Mouse (Mus musculus): ENCODE results near the gene Copb2. TPM values are rescaled to one million over a fixed set of nuclear protein-coding genes. Genes with fewer than 3 reads are reported as not detected.

Gene Copb2
- total RNA-seq, 2 experiments from 2014 or later: 169 to 183 TPM

GRCm38 (mm10) chr9:98633287-98634162 lies 70.0 kb downstream of the Copb2 start:
- no peak for ATAC-seq (replicated peaks; ENCODE audit: poor library complexity)

Other genes starting within 250 kb of the Copb2 start
- gene Rbp1, start 140.8 kb upstream of the Copb2 start, total RNA-seq (2015): 0.95 and 1.8 TPM in 2 replicates
- gene Rbp1, start 140.8 kb upstream of the Copb2 start, total RNA-seq (2017): 0.21 and 0.95 TPM in 2 replicates
- not detected in 2 replicates for gene Rbp2, start 77.6 kb upstream of the Copb2 start, total RNA-seq (2015)
- not detected in 2 replicates for gene Rbp2, start 77.6 kb upstream of the Copb2 start, total RNA-seq (2017)
- 39.6 and 44.2 TPM in 2 replicates for gene Mrps22, start 37.9 kb downstream of the Copb2 start, total RNA-seq (2015)
- gene Mrps22, start 37.9 kb downstream of the Copb2 start, total RNA-seq (2017): 75.8 and 85.7 TPM in 2 replicates

All from megakaryocyte progenitor cell, adult 5-6 weeks (primary cell).